Mouse (Mus musculus) gastrocnemius, postnatal 4 days (tissue): ENCODE results near the gene Zfp598. TPM values are rescaled to one million over a fixed set of nuclear protein-coding genes. Genes with fewer than 3 reads are reported as not detected.
A peak's percentile ranks its signal among the peaks of the same experiment; 100 is the strongest.
"Not testable (repeated sequence)": the region's sequence is repeated elsewhere in the genome, so short reads cannot be mapped to it uniquely, and the experiment has no call there.

ENCODE experiments used
- DNase-seq, 2 experiments: peaks; one replicate each; pipeline ENCODE4 v3.0.0; 2021 to 2022; ENCODE audit warnings: low spot score in 2 of 2, mixed read lengths in 2 of 2
- total RNA-seq, 2 experiments: library from RNA; stranded (reverse); gene quantifications; 2 replicates each; pipeline ENCODE4 v1.2.3; 2021

Gene Zfp598
- total RNA-seq, 2 experiments from 2014 or later: 25.7 to 29.6 TPM

- DNase-seq: peak; percentile 93 to 98
Observed at GRCm38 (mm10) chr17:24719494-24720222, 50.2 kb downstream of the Zfp598 start.

DNA sequence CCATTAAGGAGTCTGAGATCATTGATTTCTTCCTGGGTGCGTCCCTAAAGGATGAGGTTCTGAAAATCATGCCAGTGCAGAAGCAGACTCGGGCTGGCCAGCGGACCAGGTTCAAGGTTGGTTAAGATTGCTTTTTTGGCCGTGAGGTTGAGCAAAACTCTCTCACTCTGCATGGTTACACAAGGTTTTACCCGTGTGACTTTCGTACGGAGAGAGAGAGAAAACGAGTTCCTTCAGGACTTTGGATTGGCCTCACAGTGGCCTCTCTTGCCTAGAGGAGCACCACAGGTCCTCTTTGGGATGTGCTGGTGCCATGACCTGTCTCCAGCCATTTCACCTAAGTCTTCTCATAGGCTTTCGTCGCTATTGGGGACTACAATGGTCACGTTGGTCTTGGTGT is 51.1 kb downstream of the Zfp598 start:
- not testable (repeated sequence) for DNase-seq

DNA sequence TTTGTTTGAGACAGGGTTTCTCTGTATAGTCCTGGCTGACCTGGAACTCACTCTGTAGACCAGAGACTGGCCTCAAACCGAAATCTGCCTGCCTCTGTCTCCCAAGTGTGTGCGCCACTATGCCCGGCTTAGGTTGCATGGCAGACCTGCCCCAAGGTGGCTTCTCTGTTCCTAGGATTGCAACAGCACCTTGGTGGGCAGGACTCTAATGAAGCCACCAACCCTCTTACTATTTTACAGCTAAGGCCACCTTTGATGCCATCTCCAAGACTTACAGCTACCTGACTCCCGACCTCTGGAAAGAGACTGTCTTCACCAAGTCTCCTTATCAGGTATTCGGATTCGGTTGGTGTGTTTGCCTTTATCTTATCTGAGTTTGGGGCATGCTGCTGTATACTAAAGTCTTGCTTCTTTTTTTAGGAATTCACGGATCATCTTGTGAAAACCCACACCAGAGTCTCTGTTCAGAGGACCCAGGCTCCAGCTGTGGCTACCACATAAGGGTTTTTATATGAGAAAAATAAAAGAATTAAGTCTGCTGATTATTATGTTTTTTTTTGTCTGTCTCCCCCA is 52.0 kb downstream of the Zfp598 start:
- DNase-seq: not testable (repeated sequence)

DNA sequence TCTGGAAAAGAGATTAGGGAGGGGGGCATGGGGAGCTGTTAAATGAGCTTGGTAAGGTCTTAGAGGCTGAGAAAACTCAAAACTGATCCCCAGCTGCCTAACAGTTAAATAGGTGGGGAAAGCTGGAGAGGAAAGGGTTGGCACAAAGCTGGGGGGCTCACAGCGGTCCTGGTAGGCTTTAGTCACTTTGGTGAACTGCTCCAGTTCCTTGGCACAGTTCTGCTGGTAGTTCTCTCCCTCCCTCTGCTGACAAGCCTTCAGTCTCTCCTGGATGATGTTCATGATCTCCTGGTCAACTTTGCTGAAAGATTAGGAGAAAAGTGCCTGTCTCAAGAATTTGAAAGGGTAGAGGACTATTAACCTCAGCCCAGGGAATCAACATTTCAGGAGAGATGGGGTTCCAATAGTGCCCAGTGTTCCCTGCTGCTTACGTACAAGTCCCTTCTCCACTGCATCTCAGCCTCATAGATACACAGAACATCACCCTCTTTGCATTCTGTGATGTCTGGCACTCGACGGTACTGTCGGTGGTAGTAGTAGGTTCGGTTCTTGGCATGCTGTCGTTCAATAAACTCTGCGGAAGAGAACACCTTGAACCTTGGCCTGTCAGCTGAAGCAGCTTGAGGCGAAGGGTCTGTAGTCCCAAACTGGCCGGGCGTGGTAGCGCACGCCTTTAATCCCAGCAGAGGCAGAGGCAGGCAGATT is 52.9 kb downstream of the Zfp598 start:
- DNase-seq: no peak

- DNase-seq: no peak
Observed at GRCm38 (mm10) chr17:24723122-24723880, 53.8 kb downstream of the Zfp598 start.

DNA sequence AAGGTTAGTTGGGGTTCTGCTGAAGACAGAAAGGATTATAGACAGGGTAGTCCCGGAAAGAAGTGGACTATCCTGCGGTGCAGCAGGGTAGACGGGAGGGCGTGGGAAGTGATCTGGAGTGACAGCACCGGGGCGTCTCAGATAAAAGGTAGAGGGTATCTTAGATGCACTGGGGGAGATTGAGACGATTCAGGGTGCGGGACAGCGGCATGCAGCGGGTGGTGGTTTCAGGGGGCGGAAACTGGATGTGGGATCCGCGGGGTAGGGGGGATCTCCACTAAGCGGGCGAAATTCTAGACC is 54.3 kb downstream of the Zfp598 start:
- DNase-seq: no peak

DNA sequence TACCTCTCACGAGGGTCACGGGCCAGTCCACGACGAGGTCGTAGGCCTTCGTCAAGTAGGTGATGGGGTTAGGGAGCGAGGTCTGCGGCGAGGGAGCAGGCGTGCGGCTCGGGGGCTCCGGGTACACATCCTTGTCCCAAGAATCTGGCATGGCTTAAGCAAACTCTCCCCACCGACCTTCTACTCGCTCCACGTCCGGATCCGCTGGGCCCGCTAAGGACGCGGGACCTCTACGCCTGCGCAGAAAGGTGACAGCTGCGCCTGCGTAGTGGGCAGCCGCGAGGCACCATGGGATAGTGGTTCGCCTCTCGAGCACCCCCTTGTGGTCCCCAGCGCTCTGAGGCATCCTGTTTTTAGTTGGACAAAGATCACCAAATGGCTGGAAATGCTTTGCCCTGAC is 54.7 kb downstream of the Zfp598 start, which contains the start of gene Ndufb10:
Gene Ndufb10, minus strand, starts transcription at position 295 of the 400 bp plus-strand sequence.
- peak; percentile 98 for DNase-seq

DNA sequence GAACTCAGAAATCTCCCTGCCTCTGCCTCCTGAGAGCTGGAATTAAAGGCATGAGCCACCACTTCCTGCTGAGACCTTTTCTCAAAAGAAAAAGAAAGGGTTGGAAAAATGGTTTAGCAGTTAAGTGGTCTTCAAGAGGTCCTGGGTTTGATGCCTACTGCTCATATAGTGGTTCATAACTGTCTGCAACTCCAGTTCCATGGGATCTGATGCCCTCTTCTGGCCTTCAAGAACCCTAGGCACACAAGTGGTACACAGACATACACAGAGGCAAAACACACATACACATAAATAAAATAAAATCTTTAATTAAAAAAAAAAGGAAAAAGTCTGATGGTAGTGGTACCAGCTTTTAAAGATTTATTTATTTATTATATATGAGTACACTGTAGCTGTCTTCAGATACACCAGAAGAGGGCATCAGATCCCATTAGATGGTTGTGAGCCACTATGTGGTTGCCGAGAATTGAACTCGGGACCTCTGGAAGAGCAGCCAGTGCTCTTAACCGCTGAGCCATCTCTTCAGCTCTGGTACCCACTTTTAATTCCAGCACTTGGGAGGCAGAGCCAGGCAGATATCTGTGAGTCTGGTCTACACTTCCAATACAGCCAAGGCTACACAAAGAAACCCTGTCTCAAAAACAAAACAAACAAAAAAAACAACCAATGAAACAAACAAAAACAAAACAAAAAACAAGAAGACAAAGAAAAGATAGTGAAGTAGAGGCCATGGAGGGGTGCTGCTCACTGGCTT is 56.3 kb downstream of the Zfp598 start:
- no peak for DNase-seq

DNA sequence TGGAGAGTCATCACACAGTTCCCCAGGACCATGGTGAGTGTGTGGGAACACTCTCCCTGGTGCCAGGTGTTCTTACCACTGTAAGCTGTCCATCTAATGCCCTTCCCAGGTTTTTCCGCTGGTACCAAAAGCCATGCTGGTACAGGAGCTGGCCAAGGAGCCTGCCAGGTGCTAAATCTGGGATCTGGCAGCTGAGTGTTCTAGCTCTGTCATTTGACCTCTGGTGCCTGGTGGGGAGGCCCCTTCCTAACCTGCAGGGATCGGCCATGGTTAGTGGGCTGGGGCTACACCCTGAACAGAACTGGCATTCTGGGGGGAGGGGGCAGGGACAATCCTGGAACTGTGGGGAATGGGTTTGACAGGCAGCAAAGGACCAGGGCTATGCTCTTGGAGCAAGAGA is 58.1 kb downstream of the Zfp598 start, which contains the start of gene Rpl3l:
Gene Rpl3l, plus strand, starts transcription at position 203 of the 400 bp plus-strand sequence.
- no peak for DNase-seq

DNA sequence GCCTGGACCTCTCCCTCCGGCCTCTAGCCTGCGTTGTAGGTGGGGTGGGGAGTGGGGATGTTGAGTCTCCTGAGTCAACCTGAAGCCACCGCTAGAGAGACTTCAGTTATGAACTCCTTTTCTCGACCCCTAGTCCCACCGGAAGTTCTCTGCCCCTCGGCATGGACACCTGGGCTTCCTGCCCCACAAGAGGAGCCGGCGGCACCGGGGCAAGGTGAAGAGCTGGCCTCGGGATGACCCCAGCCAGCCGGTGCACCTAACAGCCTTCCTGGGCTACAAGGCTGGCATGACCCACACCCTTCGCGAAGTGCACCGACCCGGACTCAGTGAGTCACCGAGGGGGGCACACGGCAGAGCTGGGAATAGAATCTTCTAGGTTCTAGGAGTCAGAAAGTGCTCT is 58.7 kb downstream of the Zfp598 start:
- no peak for DNase-seq

DNA sequence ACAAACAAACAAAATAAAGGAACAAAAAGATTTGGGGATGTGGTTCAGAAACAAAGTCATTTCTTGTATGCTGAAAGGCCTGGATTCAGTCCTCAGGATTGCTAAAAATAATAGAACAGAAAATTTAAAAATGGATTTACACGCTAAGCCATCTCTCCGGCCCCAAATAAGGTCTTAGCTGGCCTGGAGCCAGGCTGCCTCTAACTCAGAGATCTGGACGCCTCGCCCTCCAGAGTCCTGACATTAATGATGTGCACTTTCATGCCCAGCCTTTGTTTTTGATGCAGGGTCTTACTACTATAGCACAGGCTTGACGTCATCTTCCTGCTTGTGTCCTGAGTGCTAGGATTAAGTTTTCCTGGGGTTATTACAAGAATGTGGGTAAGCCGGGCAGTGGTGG is 59.6 kb downstream of the Zfp598 start:
- DNase-seq: no peak

DNA sequence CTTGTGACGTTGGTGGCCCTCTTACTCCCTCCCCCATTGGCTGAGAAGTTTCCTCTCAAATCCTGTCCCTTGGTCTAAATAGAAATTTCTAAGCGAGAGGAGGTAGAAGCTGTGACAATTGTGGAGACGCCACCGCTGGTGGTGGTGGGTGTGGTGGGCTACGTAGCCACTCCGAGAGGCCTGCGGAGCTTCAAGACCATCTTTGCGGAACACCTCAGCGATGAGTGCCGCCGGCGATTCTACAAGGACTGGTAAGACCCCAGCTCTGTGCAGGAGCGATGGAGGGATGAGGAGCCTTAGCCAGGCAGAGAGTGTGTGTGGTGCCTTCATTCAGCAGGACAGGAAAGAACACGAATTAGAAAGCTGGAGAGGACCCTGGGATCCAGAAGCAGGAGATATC is 61.3 kb downstream of the Zfp598 start:
- no peak for DNase-seq

Other genes with a start within 250 kb of the Zfp598 start
- 100 to 1,000 TPM; 117 to 133 TPM for gene Eci1, start 243.0 kb upstream of the Zfp598 start, total RNA-seq
- gene Dnase1l2, start 226.6 kb upstream of the Zfp598 start, total RNA-seq: 1 to 10 TPM; 1.9 TPM
- 10 to 100 TPM; 18.0 to 20.7 TPM for gene E4f1, start 199.4 kb upstream of the Zfp598 start, total RNA-seq
- gene Pgp, start 199.3 kb upstream of the Zfp598 start, total RNA-seq: 10 to 100 TPM; 34.6 to 37.4 TPM
- 1 to 10 TPM in 1 of 2 experiments, under 1 TPM in 1; 0.91 to 1.5 TPM for gene Bricd5, start 195.8 kb upstream of the Zfp598 start, total RNA-seq
- 10 to 100 TPM; 12.4 to 16.8 TPM for gene Mlst8, start 190.6 kb upstream of the Zfp598 start, total RNA-seq
- 1 to 10 TPM; 1.6 TPM for gene Caskin1, start 181.1 kb upstream of the Zfp598 start, total RNA-seq
- 10 to 100 TPM; 80.8 to 86.3 TPM for gene Traf7, start 141.7 kb upstream of the Zfp598 start, total RNA-seq
- under 1 TPM; 0.52 to 0.64 TPM for gene Rab26, start 135.5 kb upstream of the Zfp598 start, total RNA-seq
- gene Pkd1, start 119.9 kb upstream of the Zfp598 start, total RNA-seq: 10 to 100 TPM; 60.5 to 66.7 TPM
- 10 to 100 TPM; 66.4 to 75.4 TPM for gene Tsc2, start 37.1 kb upstream of the Zfp598 start, total RNA-seq
- 1 to 10 TPM; 7.5 TPM for gene Nthl1, start 37.0 kb upstream of the Zfp598 start, total RNA-seq
- 10 to 100 TPM; 35.4 to 35.6 TPM for gene Slc9a3r2, start 19.4 kb upstream of the Zfp598 start, total RNA-seq
- not detected for gene Npw, start 11.2 kb upstream of the Zfp598 start, total RNA-seq
- under 1 TPM; 0.13 to 0.15 TPM for gene Syngr3, start 20.3 kb downstream of the Zfp598 start, total RNA-seq
- gene Gfer, start 26.5 kb downstream of the Zfp598 start, total RNA-seq: 10 to 100 TPM; 22.9 to 24.6 TPM
- 1 to 10 TPM; 2.2 to 3.3 TPM for gene Noxo1, start 26.5 kb downstream of the Zfp598 start, total RNA-seq
- 10 to 100 TPM; 19.1 to 20.4 TPM for gene Tbl3, start 38.0 kb downstream of the Zfp598 start, total RNA-seq
- under 1 TPM in 1 of 2 experiments, not detected in 1; 0.23 TPM for gene Rnf151, start 48.4 kb downstream of the Zfp598 start, total RNA-seq
- gene Rps2, start 48.4 kb downstream of the Zfp598 start, total RNA-seq: 100 to 1,000 TPM; 750 to 839 TPM
- gene Ndufb10, start 54.8 kb downstream of the Zfp598 start, total RNA-seq: 100 to 1,000 TPM; 383 to 407 TPM
- 100 to 1,000 TPM; 215 to 219 TPM for gene Rpl3l, start 58.1 kb downstream of the Zfp598 start, total RNA-seq
- 100 to 1,000 TPM in 1 of 2 experiments, 10 to 100 TPM in 1; 91.8 to 101 TPM for gene Msrb1, start 67.0 kb downstream of the Zfp598 start, total RNA-seq
- not detected for gene Hs3st6, start 83.3 kb downstream of the Zfp598 start, total RNA-seq
- not detected for gene Meiob, start 134.6 kb downstream of the Zfp598 start, total RNA-seq
- 10 to 100 TPM; 65.5 to 68.8 TPM for gene Hagh, start 170.5 kb downstream of the Zfp598 start, total RNA-seq
- 10 to 100 TPM; 26.4 to 29.0 TPM for gene Fahd1, start 180.7 kb downstream of the Zfp598 start, total RNA-seq
- gene Igfals, start 196.3 kb downstream of the Zfp598 start, total RNA-seq: 1 to 10 TPM; 3.1 to 6.4 TPM
- 10 to 100 TPM; 19.2 to 21.4 TPM for gene Nubp2, start 216.7 kb downstream of the Zfp598 start, total RNA-seq
- gene Spsb3, start 217.0 kb downstream of the Zfp598 start, total RNA-seq: 10 to 100 TPM; 29.0 to 32.3 TPM
- gene Eme2, start 225.4 kb downstream of the Zfp598 start, total RNA-seq: 10 to 100 TPM; 27.8 to 28.0 TPM
- 10 to 100 TPM; 93.0 to 94.7 TPM for gene Mrps34, start 225.4 kb downstream of the Zfp598 start, total RNA-seq
- 10 to 100 TPM; 10.3 to 14.5 TPM for gene Nme3, start 226.8 kb downstream of the Zfp598 start, total RNA-seq